Mouse (Mus musculus) mouse trophoblast stem cell (cell line): Measurements from ENCODE around the gene Hp.

Experiments
- in situ Hi-C, 2 experiments: fragments of 300-500 bp; cut with MseI, MboI; formaldehyde crosslinking; loops; 2 replicates in 1 of 2; 3 replicates in 1 of 2; pipeline ENCODE4 v1.15.1; 2025

Gene Hp

GRCm38 (mm10) chr8:109563881-109564280 is 15.1 kb downstream of the Hp start:
- in situ Hi-C loops, result no loop called here

GRCm38 (mm10) chr8:109551663-109552062 is 27.3 kb downstream of the Hp start:
- in situ Hi-C loops, result no loop called here

- in situ Hi-C loops, result no loop called here
Observed at GRCm38 (mm10) chr8:109544049-109544448, 34.9 kb downstream of the Hp start.

GRCm38 (mm10) chr8:109542748-109543519 is 36.0 kb downstream of the Hp start:
- in situ Hi-C loops, result no loop called here

- in situ Hi-C loops, result no loop called here
Observed at GRCm38 (mm10) chr8:109542165-109542564, 36.8 kb downstream of the Hp start.

- in situ Hi-C loops, result no loop called here
Observed at GRCm38 (mm10) chr8:109536703-109537102, 42.3 kb downstream of the Hp start.

GRCm38 (mm10) chr8:109535140-109535990 is 43.6 kb downstream of the Hp start:
- in situ Hi-C loops, result no loop called here
